Mouse (Mus musculus) bone marrow macrophage, adult 2 months (primary cell): ENCODE data around the gene Sec24c.
A peak's percentile ranks its signal among the peaks of the same experiment; 100 is the strongest.

ENCODE experiments used
- CTCF ChIP-seq: IDR thresholded peaks from 2 replicates; pipeline ENCODE4 v1.5.1; 2012; ENCODE audit warnings: low read depth, mild to moderate bottlenecking, low read length, moderate library complexity
- POLR2A ChIP-seq: IDR thresholded peaks from 2 replicates; pipeline ENCODE4 v1.6.1; 2012; ENCODE audit warnings: mild to moderate bottlenecking, low read depth, low read length, borderline replicate concordance

- TF ChIP-seq CTCF = no peak
- peak; percentile 76; the same call in 1 of the 2 replicates for TF ChIP-seq POLR2A
These were observed 60.1 kb downstream of the Sec24c start, which contains the start of gene Ndst2 for GRCm38 (mm10) chr14:20733952-20734774.
